Mouse (Mus musculus) brown adipose tissue, adult 24 weeks (tissue): ENCODE data around the gene Cyp2d11. TPM values are rescaled to one million over a fixed set of nuclear protein-coding genes. Genes with fewer than 3 reads are reported as not detected.
"Not testable (repeated sequence)": the region's sequence is repeated elsewhere in the genome, so short reads cannot be mapped to it uniquely, and the experiment has no call there.

Experiments
- H3K27ac ChIP-seq: fragments of 200-500 bp; replicated peaks from 2 replicates; pipeline ENCODE4 v1.5.1; 2012; ENCODE audit warnings: low read depth, mild to moderate bottlenecking, low read length
- H3K4me1 ChIP-seq: fragments of 200-500 bp; 2 replicates; pipeline ENCODE4 v1.6.1; 2012; ENCODE audit warnings: low read length, mixed read lengths; ENCODE audit not compliant: control insufficient read depth, insufficient read depth, insufficient read length
- H3K4me3 ChIP-seq: fragments of 200-500 bp; 2 replicates; pipeline ENCODE4 v1.5.1; 2012; ENCODE audit warnings: low read depth, mild to moderate bottlenecking, low read length, moderate library complexity; ENCODE audit not compliant: insufficient read depth
- polyA plus RNA-seq: library from polyadenylated mRNA; stranded (reverse); fragments of >200 nt; gene quantifications from 2 replicates; pipeline ENCODE4 v1.2.4, GENCODE M21; 2012; ENCODE audit not compliant: missing spikeins, insufficient read depth, insufficient read length

The Cyp2d11 gene
- polyA plus RNA-seq, 1 experiment = not detected

- no peak overlapping the region for H3K4me3 ChIP-seq
- H3K27ac ChIP-seq = no peak overlapping the region
- no peaks in the 10 kb centered on the region for H3K4me1 ChIP-seq
Observed at GRCm38 (mm10) chr15:82402741-82403140, 8.9 kb upstream of the Cyp2d11 start.

- no peak overlapping the region for H3K27ac ChIP-seq
- H3K4me1 ChIP-seq = no peaks in the 10 kb centered on the region
- no peak overlapping the region for H3K4me3 ChIP-seq
Observed at GRCm38 (mm10) chr15:82402106-82402505, 8.3 kb upstream of the Cyp2d11 start.

- H3K27ac ChIP-seq = no peak overlapping the region
- no peak overlapping the region for H3K4me3 ChIP-seq
Observed at GRCm38 (mm10) chr15:82401516-82401915, 7.7 kb upstream of the Cyp2d11 start.

GRCm38 (mm10) chr15:82395955-82396354 lies 2.1 kb upstream of the Cyp2d11 start:
- H3K4me3 ChIP-seq, H3K4me1 ChIP-seq, H3K27ac ChIP-seq: not testable (repeated sequence)

More at GRCm38 (mm10) chr15:82401516-82401915, 7.7 kb upstream of the Cyp2d11 start:
- H3K4me1 ChIP-seq = no peaks in the 10 kb centered on the region

- H3K4me3 ChIP-seq, H3K4me1 ChIP-seq, H3K27ac ChIP-seq: not testable (repeated sequence)
Observed at GRCm38 (mm10) chr15:82389916-82390315, 3.9 kb downstream of the Cyp2d11 start.

GRCm38 (mm10) chr15:82385729-82386128 lies 8.1 kb downstream of the Cyp2d11 start:
- no peak overlapping the region for H3K27ac ChIP-seq
- no peak overlapping the region for H3K4me3 ChIP-seq
- H3K4me1 ChIP-seq = no peaks in the 10 kb centered on the region

GRCm38 (mm10) chr15:82382441-82382840 lies 11.4 kb downstream of the Cyp2d11 start:
- Histone ChIP-seq H3K4me3 (no peak overlapping the region), H3K27ac (no peak overlapping the region), H3K4me1 (peaks cover 10% of the 10 kb centered on the region)

- H3K4me1 ChIP-seq = peaks cover 19% of the 10 kb centered on the region
- H3K27ac ChIP-seq = peak overlapping the region; percentile 97
- H3K4me3 ChIP-seq = peak overlapping the region; percentile 87
Observed at GRCm38 (mm10) chr15:82380714-82381062, 13.1 kb downstream of the Cyp2d11 start.

GRCm38 (mm10) chr15:82379871-82380713 lies 13.7 kb downstream of the Cyp2d11 start, which contains the start of gene Cyp2d22:
TSS of gene Cyp2d22 (minus strand) at chr15:82380260.
- H3K4me3 ChIP-seq = peak within 1 kb of the TSS; percentile 87
- peaks cover 22% of the 10 kb centered on the region for H3K4me1 ChIP-seq
- peak within 1 kb of the TSS; percentile 99 for H3K27ac ChIP-seq

GRCm38 (mm10) chr15:82379511-82379870 lies 14.3 kb downstream of the Cyp2d11 start:
- H3K4me1 ChIP-seq = peaks cover 22% of the 10 kb centered on the region
- peak overlapping the region; percentile 99 for H3K27ac ChIP-seq
- peak overlapping the region; percentile 87 for H3K4me3 ChIP-seq

GRCm38 (mm10) chr15:82378261-82379180 lies 15.3 kb downstream of the Cyp2d11 start:
- H3K4me3 ChIP-seq = peak overlapping the region; percentile 87
- peak overlapping the region; percentile 99 for H3K27ac ChIP-seq
- H3K4me1 ChIP-seq = peaks cover 22% of the 10 kb centered on the region

GRCm38 (mm10) chr15:82377701-82378100 lies 16.1 kb downstream of the Cyp2d11 start:
- Histone ChIP-seq H3K4me1 (peaks cover 22% of the 10 kb centered on the region), H3K4me3 (peak overlapping the region; percentile 87), H3K27ac (peak overlapping the region; percentile 99)

GRCm38 (mm10) chr15:82376393-82377138 lies 17.3 kb downstream of the Cyp2d11 start:
- Histone ChIP-seq H3K4me3 (peak overlapping the region; percentile 9), H3K27ac (peak overlapping the region; percentile 99)

GRCm38 (mm10) chr15:82375855-82376254 lies 18.0 kb downstream of the Cyp2d11 start:
- H3K4me1 ChIP-seq = peaks cover 22% of the 10 kb centered on the region
- peak overlapping the region; percentile 76 for H3K27ac ChIP-seq
- H3K4me3 ChIP-seq = no peak overlapping the region

More at GRCm38 (mm10) chr15:82376393-82377138, 17.3 kb downstream of the Cyp2d11 start:
- peaks cover 22% of the 10 kb centered on the region for H3K4me1 ChIP-seq

GRCm38 (mm10) chr15:82374437-82374836 lies 19.4 kb downstream of the Cyp2d11 start:
- Histone ChIP-seq H3K4me3 (no peak overlapping the region), H3K4me1 (peaks cover 26% of the 10 kb centered on the region), H3K27ac (no peak overlapping the region)
